Mouse (Mus musculus) thymus, adult 2 months (tissue): ENCODE measurements around the gene Zcchc14. TPM values are rescaled to one million over a fixed set of nuclear protein-coding genes. Genes with fewer than 3 reads are reported as not detected.

Source experiments
- DNase-seq: peaks from one replicate; pipeline ENCODE4 v3.0.0; 2021
- H3K27ac ChIP-seq: fragments of 200-500 bp; 2 replicates; pipeline ENCODE4 v1.5.1; 2012; ENCODE audit warnings: low read length, control low read depth; ENCODE audit not compliant: control insufficient read depth, insufficient read depth
- H3K27me3 ChIP-seq: fragments of 200-500 bp; 2 replicates; pipeline ENCODE4 v1.6.1; 2012; ENCODE audit warnings: mild to moderate bottlenecking, low read length, moderate library complexity, mixed read lengths; ENCODE audit not compliant: control insufficient read depth, insufficient read depth
- H3K36me3 ChIP-seq: fragments of 200-500 bp; 2 replicates; pipeline ENCODE4 v1.6.1; 2012; ENCODE audit warnings: mild to moderate bottlenecking, low read length, moderate library complexity; ENCODE audit not compliant: control insufficient read depth, insufficient read depth
- H3K4me1 ChIP-seq: fragments of 200-500 bp; replicated peaks from 2 replicates; pipeline ENCODE4 v1.6.1; 2012; ENCODE audit warnings: low read length; ENCODE audit not compliant: control insufficient read depth, insufficient read depth
- H3K4me3 ChIP-seq: fragments of 200-500 bp; 2 replicates; pipeline ENCODE4 v1.5.1; 2012; ENCODE audit warnings: mild to moderate bottlenecking, low read length, control low read depth, moderate library complexity; ENCODE audit not compliant: control insufficient read depth, insufficient read depth
- CTCF ChIP-seq: fragments of 200-500 bp; IDR thresholded peaks from 2 replicates; pipeline ENCODE4 v1.5.1; 2012; ENCODE audit warnings: mild to moderate bottlenecking, control low read depth, low read length, moderate library complexity, borderline replicate concordance; ENCODE audit not compliant: control insufficient read depth, poor library complexity, insufficient read depth; ENCODE audit errors: extremely low read depth
- POLR2A ChIP-seq: fragments of 200-500 bp; IDR thresholded peaks from 2 replicates; pipeline ENCODE4 v1.6.1; 2012; ENCODE audit warnings: mild to moderate bottlenecking, low read length, control low read depth, moderate library complexity; ENCODE audit not compliant: control insufficient read depth, poor library complexity, insufficient read depth; ENCODE audit errors: extremely low read depth
- WGBS: fragments of 180-500 bp; shearing (Covaris S2); methylation state at CpG from one replicate; pipeline ENCODE4 v1.1.7; 2018; 5-methylcytosine and 5-hydroxymethylcytosine counted together
- polyA plus RNA-seq: library from polyadenylated mRNA; depleted of rRNA; stranded (reverse); fragments of >200 nt; gene quantifications from 2 replicates; pipeline ENCODE4 v1.2.3, GENCODE M21; 2012

Zcchc14 gene
- polyA plus RNA-seq, 1 experiment, result 6.5 TPM

GRCm38 (mm10) chr8:121619401-121619995 lies 33.2 kb downstream of the Zcchc14 start:
- no peaks in the 10 kb centered on the region for H3K36me3 ChIP-seq
- no peak overlapping the region for H3K4me3 ChIP-seq
- 0 out of 2 replicates have a peak, but pooled peaks cover 3% of the 10 kb centered on the region for H3K4me1 ChIP-seq
- H3K27ac ChIP-seq, result no peak overlapping the region
- TF ChIP-seq CTCF, result no peak
- no peak for DNase-seq
- 62% methylated on average over 7 of the region's 7 CpGs for WGBS
- no peaks in the 10 kb centered on the region for H3K27me3 ChIP-seq

- DNase-seq, result no peak
- Histone ChIP-seq H3K4me1 (no peaks in the 10 kb centered on the region), H3K27ac (no peak overlapping the region), H3K4me3 (no peak overlapping the region), H3K36me3 (no peaks in the 10 kb centered on the region), H3K27me3 (no peaks in the 10 kb centered on the region)
- TF ChIP-seq CTCF, result no peak
- no peak for TF ChIP-seq POLR2A
These were observed 39.3 kb downstream of the Zcchc14 start for GRCm38 (mm10) chr8:121613419-121613818.

GRCm38 (mm10) chr8:121609916-121610315 lies 42.8 kb downstream of the Zcchc14 start:
- Histone ChIP-seq H3K27ac (no peak overlapping the region), H3K4me1 (no peaks in the 10 kb centered on the region), H3K27me3 (no peaks in the 10 kb centered on the region), H3K4me3 (no peak overlapping the region), H3K36me3 (no peaks in the 10 kb centered on the region)
- TF ChIP-seq CTCF (no peak), POLR2A (no peak)
- DNase-seq, result no peak
- 91% methylated on average over 11 of the region's 11 CpGs for WGBS

- H3K4me1 ChIP-seq, result no peaks in the 10 kb centered on the region
- no peak for TF ChIP-seq POLR2A
- no peak for TF ChIP-seq CTCF
- no peak for DNase-seq
- no peak overlapping the region for H3K27ac ChIP-seq
- no peaks in the 10 kb centered on the region for H3K27me3 ChIP-seq
- WGBS, result 91% methylated on average over 15 of the region's 15 CpGs
- H3K36me3 ChIP-seq, result no peaks in the 10 kb centered on the region
- no peak overlapping the region for H3K4me3 ChIP-seq
These were observed 43.5 kb downstream of the Zcchc14 start for GRCm38 (mm10) chr8:121609251-121609650.

DNA sequence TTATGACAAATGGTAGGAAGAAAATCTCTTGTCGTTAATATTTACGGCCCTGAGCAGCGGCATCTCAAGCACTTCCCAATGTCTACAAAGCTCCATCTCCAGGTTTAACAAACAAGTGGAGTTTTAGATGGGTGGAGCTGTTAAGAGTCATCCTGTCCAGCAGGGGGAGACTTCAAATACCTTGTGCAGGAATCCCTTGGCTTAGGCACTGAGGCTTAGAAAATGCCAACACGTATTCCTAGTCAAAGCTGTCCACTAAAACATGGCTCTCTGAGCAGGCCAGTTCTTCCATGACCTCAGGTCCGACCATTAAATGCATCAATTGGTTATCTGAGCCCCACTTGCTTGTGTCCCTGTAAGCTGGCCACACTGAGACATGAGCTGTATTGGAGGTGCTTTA lies 45.0 kb downstream of the Zcchc14 start:
- TF ChIP-seq POLR2A (no peak), CTCF (no peak)
- Histone ChIP-seq H3K27me3 (no peaks in the 10 kb centered on the region), H3K4me1 (no peaks in the 10 kb centered on the region), H3K27ac (no peak overlapping the region), H3K4me3 (no peak overlapping the region), H3K36me3 (no peaks in the 10 kb centered on the region)
- WGBS, result 88% methylated on average over 5 of the region's 5 CpGs
- DNase-seq, result no peak

GRCm38 (mm10) chr8:121603801-121604200 lies 48.9 kb downstream of the Zcchc14 start:
- no peaks in the 10 kb centered on the region for H3K27me3 ChIP-seq
- H3K4me1 ChIP-seq, result no peaks in the 10 kb centered on the region
- H3K36me3 ChIP-seq, result 0 out of 2 replicates have a peak, but pooled peaks cover 5% of the 10 kb centered on the region
- no peak overlapping the region for H3K27ac ChIP-seq
- no peak for DNase-seq
- 91% methylated on average over 12 of the region's 12 CpGs for WGBS
- H3K4me3 ChIP-seq, result no peak overlapping the region
- TF ChIP-seq POLR2A, result no peak
- TF ChIP-seq CTCF, result no peak

- Histone ChIP-seq H3K27me3 (no peaks in the 10 kb centered on the region), H3K4me3 (no peak overlapping the region), H3K27ac (no peak overlapping the region), H3K4me1 (no peaks in the 10 kb centered on the region), H3K36me3 (peaks cover 6% of the 10 kb centered on the region)
- TF ChIP-seq POLR2A (no peak), CTCF (peak; percentile 65; the same call in 1 of the 2 replicates)
- peak; percentile 69 for DNase-seq
- WGBS, result 2% methylated on average over 3 of the region's 3 CpGs
These were observed 49.8 kb downstream of the Zcchc14 start for GRCm38 (mm10) chr8:121602860-121603259.
